16 mouse cellular contexts compared by ENCODE assay signal in genomic region chr7:97714651-97715050, GRCm38 (mm10).
"Had no signal": no experiment of that assay in that cellular context is flagged by ENCODE, and none has a peak within 500 bp of the region (broad histone marks: within the 10 kb centered on the region; RNA-seq: fewer than 3 reads in every experiment).

No protein-coding gene starts in this region.

- H3K9ac ChIP-seq: neural tube, embryonic 13.5 days; neural tube, embryonic 15.5 days; stomach, embryonic 15.5 days had no signal

- H3K9me3 ChIP-seq: neural tube, embryonic 13.5 days; neural tube, embryonic 15.5 days; stomach, embryonic 15.5 days had no signal

- H3K27ac ChIP-seq: neural tube, embryonic 13.5 days; neural tube, embryonic 15.5 days; stomach, embryonic 15.5 days; stomach, postnatal 0 days had no signal

- H3K4me2 ChIP-seq: neural tube, embryonic 13.5 days; neural tube, embryonic 15.5 days; stomach, embryonic 15.5 days had no signal

- H3K4me3 ChIP-seq: neural tube, embryonic 13.5 days; neural tube, embryonic 15.5 days; stomach, embryonic 15.5 days had no signal

- DNase-seq: retina, postnatal 1 day; right cerebral cortex, adult 18-20 months; right cerebral cortex, postnatal 14 days; right cerebral cortex, postnatal 25 days; right cerebral cortex, postnatal 4 days; spleen, adult 18-20 months; thymus, adult 18-20 months; thymus, adult 2 months; thymus, postnatal 14 days; thymus, postnatal 25 days; thymus, postnatal 36 days; thymus, postnatal 4 days had no signal

- H3K27me3 ChIP-seq: neural tube, embryonic 13.5 days; neural tube, embryonic 15.5 days; stomach, embryonic 15.5 days had no signal

- H3K4me1 ChIP-seq: neural tube, embryonic 13.5 days; neural tube, embryonic 15.5 days; stomach, embryonic 15.5 days had no signal
